ENCODE assay signal across 12 mouse cellular contexts in genomic region chr17:50071602-50071988, GRCm38 (mm10).
A peak's percentile ranks its signal among the peaks of the same experiment; 100 is the strongest.
DNase-seq lines count a peak whose midpoint lies in the region; ATAC-seq lines count a peak whose summit lies in the region.
"Had no signal": no experiment of that assay in that cellular context is flagged by ENCODE, and none has a peak within 500 bp of the region (broad histone marks: within the 10 kb centered on the region; RNA-seq: fewer than 3 reads in every experiment).

No protein-coding gene starts in this region.

- no peak overlapping the region for H3K4me3 ChIP-seq in heart, embryonic 16.5 days (ENCODE audit: low read length)
- no peak overlapping the region for H3K4me3 ChIP-seq in intestine, embryonic 15.5 days (replicated peaks)
- H3K4me3 ChIP-seq: limb, embryonic 10.5 days had no signal

- H3K4me1 ChIP-seq in heart, embryonic 16.5 days (ENCODE audit: control insufficient read depth, insufficient read depth, low read length) = peaks cover 11% of the 10 kb centered on the region
- no peaks in the 10 kb centered on the region for H3K4me1 ChIP-seq in intestine, embryonic 15.5 days (replicated peaks)

- no peaks in the 10 kb centered on the region for H3K9me3 ChIP-seq in heart, embryonic 16.5 days (replicated peaks; ENCODE audit: control insufficient read depth, low read length)
- H3K9me3 ChIP-seq in intestine, embryonic 15.5 days = no peaks in the 10 kb centered on the region
- H3K9me3 ChIP-seq: limb, embryonic 10.5 days had no signal

- no peak overlapping the region for H3K27ac ChIP-seq in heart, embryonic 16.5 days (ENCODE audit: low read length)
- H3K27ac ChIP-seq in intestine, embryonic 15.5 days = no peak overlapping the region
- H3K27ac ChIP-seq: limb, embryonic 10.5 days had no signal

- H3K36me3 ChIP-seq in heart, embryonic 16.5 days (ENCODE audit: control insufficient read depth, insufficient read depth) = peaks cover 4% of the 10 kb centered on the region; the same call in 1 of the 2 replicates
- H3K36me3 ChIP-seq in intestine, embryonic 15.5 days = no peaks in the 10 kb centered on the region
- H3K36me3 ChIP-seq: limb, embryonic 10.5 days had no signal

- no peak overlapping the region for H3K4me2 ChIP-seq in heart, embryonic 16.5 days (ENCODE audit: low read depth, low read length)
- H3K4me2 ChIP-seq in intestine, embryonic 15.5 days (replicated peaks) = no peak overlapping the region
- H3K4me2 ChIP-seq: heart, embryonic 11.5 days had no signal

- DNase-seq in heart, postnatal 4 days = no peak
- DNase-seq in thymus, postnatal 14 days = peak; percentile 68
- no peak for DNase-seq in cerebellum, adult 9-10 months
- no peak for DNase-seq in layer of hippocampus, adult 18-20 months (ENCODE audit: low spot score in 2 of 2)
- DNase-seq: forebrain, postnatal 0 days; kidney, adult 2 months had no signal

- no peak overlapping the region for H3K9ac ChIP-seq in heart, embryonic 16.5 days (ENCODE audit: low read length)
- no peak overlapping the region for H3K9ac ChIP-seq in intestine, embryonic 15.5 days
- H3K9ac ChIP-seq: forebrain, postnatal 0 days had no signal

- peak; percentile 30; the same call in 1 of the 2 replicates for ATAC-seq in heart, embryonic 16.5 days (replicated peaks; ENCODE audit: extremely low read depth, insufficient read depth, low FRiP score)
- peak; percentile 98 for ATAC-seq in granulocyte monocyte progenitor cell, adult 5-6 weeks (replicated peaks; ENCODE audit: poor library complexity, severe bottlenecking)
- peak; percentile 95 for ATAC-seq in megakaryocyte, adult 5-6 weeks (ENCODE audit: poor library complexity, severe bottlenecking)
- ATAC-seq in intestine, embryonic 15.5 days = no peak
- ATAC-seq: forebrain, postnatal 0 days had no signal

- H3K27me3 ChIP-seq in heart, embryonic 16.5 days (ENCODE audit: control insufficient read depth, insufficient read depth, low read length) = no peaks in the 10 kb centered on the region
- H3K27me3 ChIP-seq in intestine, embryonic 15.5 days (replicated peaks) = no peaks in the 10 kb centered on the region

- WGBS in heart, embryonic 16.5 days = 72% methylated on average over 6 of the region's 6 CpGs
- WGBS in intestine, embryonic 15.5 days = 71% methylated on average over 6 of the region's 6 CpGs
